Mouse (Mus musculus) olfactory bulb, adult 2 months (tissue): ENCODE data around the gene Lrp6.

Source experiments
- CTCF ChIP-seq: fragments of 200-500 bp; IDR thresholded peaks from 2 replicates; pipeline ENCODE4 v1.5.1; 2012; ENCODE audit warnings: low read depth, mild to moderate bottlenecking, low read length, moderate library complexity; ENCODE audit not compliant: insufficient read depth
- POLR2A ChIP-seq: fragments of 200-500 bp; IDR thresholded peaks from 2 replicates; pipeline ENCODE4 v1.6.1; 2012; ENCODE audit warnings: mild to moderate bottlenecking, low read depth, low read length, moderate library complexity; ENCODE audit not compliant: insufficient read depth

DNA sequence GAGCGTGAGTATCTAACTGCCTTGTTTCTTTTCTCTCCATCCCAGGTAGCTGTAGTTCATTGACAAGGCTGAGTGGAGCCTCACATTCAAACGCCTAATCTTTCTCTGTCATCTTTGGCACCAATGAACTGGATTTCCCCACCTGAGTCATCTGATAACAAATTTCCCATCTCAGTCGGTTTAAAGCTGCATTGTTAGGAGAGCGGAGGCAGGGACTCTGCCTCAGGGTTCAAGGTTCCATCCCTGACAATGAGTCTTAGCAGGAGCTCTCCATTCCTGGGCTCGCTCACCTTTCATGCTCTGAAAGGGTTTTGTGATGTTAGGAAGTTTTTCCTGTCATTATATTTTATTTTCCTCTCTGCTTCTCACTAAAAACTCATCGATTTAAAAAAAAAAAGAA is 11.3 kb upstream of the Lrp6 start:
- TF ChIP-seq CTCF (no peak), POLR2A (no peak)
